Mouse (Mus musculus): Measurements from ENCODE around the gene Cypt3.

Cypt3 gene

GRCm38 (mm10) chrX:153558293-153558692, at the start of gene Cypt3:
TSS of gene Cypt3 (plus strand) at chrX:153558593.
- no peak for DNase-seq (ENCODE audit: low spot score in 2 of 2)

GRCm38 (mm10) chrX:153515491-153515890, 42.9 kb upstream of the Cypt3 start:
- no peak for DNase-seq (ENCODE audit: low spot score in 2 of 2)

- DNase-seq (ENCODE audit: low spot score in 2 of 2) = no peak
Measured at GRCm38 (mm10) chrX:153528399-153528798, 30.0 kb upstream of the Cypt3 start.

- DNase-seq (ENCODE audit: low spot score in 2 of 2) = no peak
Measured at GRCm38 (mm10) chrX:153556634-153557033, 1.8 kb upstream of the Cypt3 start.

- DNase-seq (ENCODE audit: low spot score in 2 of 2) = no peak
Measured at GRCm38 (mm10) chrX:153564650-153565049, 6.3 kb downstream of the Cypt3 start.

- DNase-seq (ENCODE audit: low spot score in 2 of 2) = no peak
Measured at GRCm38 (mm10) chrX:153599583-153599982, 41.2 kb downstream of the Cypt3 start.
